Mouse (Mus musculus) liver, adult (tissue): Measurements from ENCODE around the gene Ccdc24.

ENCODE experiments used
- GATA4 ChIP-seq: IDR thresholded peaks from 2 replicates; pipeline ENCODE4 v1.6.1; 2014; ENCODE audit warnings: mild to moderate bottlenecking, low read length; ENCODE audit not compliant: insufficient replicate concordance

Ccdc24 gene

GRCm38 (mm10) chr4:117872471-117872886 lies at the start of gene Ccdc24:
Ccdc24 (minus strand) TSS chr4:117872557.
- no peak for TF ChIP-seq GATA4

- TF ChIP-seq GATA4, result no peak
These were observed 49.0 kb upstream of the Ccdc24 start for GRCm38 (mm10) chr4:117921358-117921757.

- TF ChIP-seq GATA4, result no peak
These were observed 46.4 kb upstream of the Ccdc24 start for GRCm38 (mm10) chr4:117918762-117919161.

DNA sequence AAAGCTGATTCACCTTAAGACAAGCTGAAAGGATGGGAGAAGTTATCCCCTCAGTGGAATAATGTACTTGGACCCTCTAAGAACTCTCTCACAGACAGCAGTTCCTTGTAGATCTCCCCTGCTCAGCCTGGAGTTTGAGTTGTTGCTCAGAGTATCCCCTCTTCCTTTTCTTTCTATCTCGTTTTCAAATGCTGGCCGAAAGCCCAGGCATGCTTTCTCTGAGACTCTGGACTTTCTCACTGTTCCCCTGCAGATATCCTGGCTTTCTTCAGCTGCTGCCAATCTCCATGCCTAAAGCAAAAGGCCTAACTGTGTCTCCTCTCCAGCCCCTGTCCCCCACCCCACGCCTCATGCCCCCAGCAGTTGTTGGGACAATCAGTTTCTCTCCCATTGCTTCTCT lies 45.9 kb upstream of the Ccdc24 start:
- TF ChIP-seq GATA4, result no peak

- no peak for TF ChIP-seq GATA4
These were observed 45.5 kb upstream of the Ccdc24 start for GRCm38 (mm10) chr4:117917847-117918246.

GRCm38 (mm10) chr4:117917402-117917801 lies 45.0 kb upstream of the Ccdc24 start:
- no peak for TF ChIP-seq GATA4

GRCm38 (mm10) chr4:117916386-117916785 lies 44.0 kb upstream of the Ccdc24 start:
- TF ChIP-seq GATA4, result no peak

DNA sequence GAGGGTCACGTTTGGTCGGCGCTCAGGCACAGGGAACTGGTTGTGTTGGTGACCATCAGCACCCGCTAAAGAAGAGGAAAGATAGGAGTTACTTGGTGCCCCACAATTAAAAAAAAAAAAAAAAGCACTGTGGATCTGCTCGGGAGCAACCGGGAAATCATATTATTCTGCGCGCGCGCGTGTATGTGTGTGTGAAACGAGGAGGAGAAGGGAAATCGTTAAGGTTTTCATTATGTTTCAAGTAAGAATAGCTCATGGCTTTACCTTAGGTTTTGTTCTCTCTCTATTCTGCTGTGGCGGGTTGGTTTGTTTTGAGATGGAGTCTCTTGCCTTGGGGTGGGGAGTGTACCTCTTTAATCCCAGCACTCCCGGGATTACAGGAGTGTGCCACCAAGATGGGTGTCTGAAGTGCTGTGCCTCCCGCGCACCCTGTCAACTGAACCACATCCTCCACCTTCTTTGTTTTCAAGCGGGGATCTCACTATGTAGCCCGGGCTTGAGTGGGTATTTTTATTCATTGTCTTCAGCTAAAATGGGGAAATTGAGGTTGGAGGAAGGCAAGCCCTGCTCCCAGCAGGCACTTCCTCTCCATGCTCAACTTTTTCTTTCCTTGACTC lies 43.2 kb upstream of the Ccdc24 start:
- no peak for TF ChIP-seq GATA4

- TF ChIP-seq GATA4, result no peak; the same call in 1 of the 2 replicates
These were observed 42.5 kb upstream of the Ccdc24 start, which contains the start of gene Ipo13 for GRCm38 (mm10) chr4:117914591-117915442. Ipo13 (minus strand) TSS chr4:117914999.

DNA sequence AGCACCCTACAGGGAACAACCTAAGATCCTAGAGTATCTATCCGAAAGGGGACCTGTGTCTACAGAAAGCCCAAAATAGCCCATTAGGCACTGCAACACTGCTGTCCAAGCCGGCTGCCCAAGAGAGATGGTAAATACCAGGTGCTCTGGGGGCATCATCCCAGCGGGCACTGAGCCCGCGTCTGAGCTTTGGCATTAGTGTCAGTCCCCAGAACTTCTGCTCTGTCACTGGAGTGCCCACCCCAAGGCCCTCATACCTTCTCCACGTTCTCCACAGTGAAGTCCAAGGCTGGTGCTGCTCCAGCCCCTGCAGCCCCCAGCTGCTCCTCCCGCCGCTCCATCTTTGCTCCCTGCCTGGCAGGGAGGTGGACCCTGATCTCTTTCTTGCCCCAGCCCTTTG lies 41.7 kb upstream of the Ccdc24 start:
- no peak for TF ChIP-seq GATA4

- TF ChIP-seq GATA4, result no peak
These were observed 41.1 kb upstream of the Ccdc24 start for GRCm38 (mm10) chr4:117913421-117913820.

- TF ChIP-seq GATA4, result no peak
These were observed 40.4 kb upstream of the Ccdc24 start for GRCm38 (mm10) chr4:117912685-117913273.

GRCm38 (mm10) chr4:117912131-117912561 lies 39.8 kb upstream of the Ccdc24 start:
- no peak for TF ChIP-seq GATA4

DNA sequence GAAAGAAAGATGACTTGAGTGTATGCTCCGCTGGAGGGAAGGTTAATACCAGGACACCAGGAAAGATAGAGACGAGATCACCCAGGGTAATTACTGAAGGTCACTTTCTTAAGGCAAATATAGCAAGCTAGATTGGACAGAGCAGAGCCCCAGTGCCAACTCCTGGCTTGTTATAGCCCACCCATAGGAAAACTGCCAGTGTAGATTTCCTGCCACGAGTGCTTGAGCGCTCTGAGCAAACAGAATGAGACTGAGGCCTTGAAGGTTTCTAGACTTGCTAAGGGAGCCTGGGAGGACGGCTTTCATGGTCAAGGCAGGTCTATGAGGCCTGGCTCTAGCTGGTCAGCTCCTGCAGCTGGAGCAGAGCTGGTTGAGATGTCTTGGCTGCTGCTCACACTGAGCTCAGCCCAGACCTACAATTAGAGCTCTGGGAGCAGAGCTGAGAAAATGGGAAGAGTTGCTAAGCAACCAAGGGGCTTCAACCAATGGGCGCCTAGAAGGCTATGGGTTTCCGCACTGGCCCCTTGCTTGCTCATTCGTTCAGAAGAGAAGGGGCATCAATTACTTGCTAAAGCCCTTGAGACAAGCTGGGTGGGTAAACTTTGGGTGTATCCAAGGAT lies 36.6 kb upstream of the Ccdc24 start:
- no peak for TF ChIP-seq GATA4

DNA sequence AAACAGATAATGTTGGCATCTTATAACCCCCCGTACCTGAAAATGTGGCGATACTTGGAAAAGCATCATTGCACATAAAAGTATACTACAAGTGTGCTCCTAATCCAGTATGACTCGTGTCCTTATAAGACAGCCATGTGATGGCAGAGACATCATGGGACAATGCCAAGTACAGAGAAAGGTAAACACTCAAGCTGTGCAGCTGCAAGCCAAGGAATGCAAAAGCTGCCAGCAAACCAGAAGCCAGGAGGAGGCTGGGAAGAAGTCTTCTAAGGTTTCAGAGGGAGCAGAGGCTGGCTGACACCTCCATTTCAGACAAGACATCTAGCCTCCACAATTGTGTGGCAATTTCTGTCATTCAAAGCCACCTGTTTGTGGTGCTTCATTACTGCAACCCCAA lies 33.8 kb upstream of the Ccdc24 start:
- no peak for TF ChIP-seq GATA4

DNA sequence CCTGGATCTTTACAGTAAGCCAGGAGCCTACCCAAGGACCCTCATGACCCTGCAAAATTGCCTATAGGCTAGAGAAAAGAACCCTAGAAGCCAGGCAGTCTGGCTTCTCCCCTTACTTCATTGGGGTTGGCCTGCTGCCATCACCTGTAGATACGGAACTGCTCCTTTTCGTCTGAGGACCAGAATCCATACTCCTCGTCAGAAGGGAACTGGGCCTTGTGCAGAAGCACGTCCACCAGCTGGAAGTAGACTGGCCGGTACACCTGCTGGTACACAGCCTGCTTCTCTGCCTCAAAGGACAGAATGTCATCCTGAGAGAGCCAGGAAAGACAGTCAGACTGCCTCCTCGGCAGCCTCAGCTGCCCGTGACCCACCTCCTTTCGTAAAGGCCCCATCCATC lies 32.4 kb upstream of the Ccdc24 start:
- no peak for TF ChIP-seq GATA4

- TF ChIP-seq GATA4, result no peak
These were observed 31.7 kb upstream of the Ccdc24 start for GRCm38 (mm10) chr4:117904094-117904493.
